Mouse (Mus musculus) embryonic facial prominence, embryonic 15.5 days (tissue): ENCODE data around the gene Nmrk1. TPM values are rescaled to one million over a fixed set of nuclear protein-coding genes. Genes with fewer than 3 reads are reported as not detected.

Source experiments
- ATAC-seq: fragments of 200-750 bp; cut with Nextera tagmentation; 2 replicates; pipeline ENCODE4 v1.8.0; 2017; ENCODE audit warnings: low read depth, moderate TSS enrichment; ENCODE audit not compliant: insufficient number of reproducible peaks, low FRiP score, low TSS enrichment
- H3K27ac ChIP-seq: fragments of 300-500 bp; sonication (generic); replicated peaks from 2 replicates; pipeline ENCODE4 v1.5.1; 2015; ENCODE audit warnings: mild to moderate bottlenecking, inconsistent platforms
- H3K27me3 ChIP-seq: fragments of 300-500 bp; sonication (generic); 2 replicates; pipeline ENCODE4 v1.6.1; 2015; ENCODE audit warnings: inconsistent platforms
- H3K36me3 ChIP-seq: fragments of 300-500 bp; sonication (generic); 2 replicates; pipeline ENCODE4 v1.6.1; 2015; ENCODE audit warnings: mild to moderate bottlenecking, inconsistent platforms
- H3K4me1 ChIP-seq: fragments of 300-500 bp; sonication (generic); 2 replicates; pipeline ENCODE4 v1.6.1; 2015; ENCODE audit warnings: inconsistent platforms
- H3K4me2 ChIP-seq: fragments of 300-500 bp; sonication (generic); replicated peaks from 2 replicates; pipeline ENCODE4 v1.6.1; 2015; ENCODE audit warnings: mild to moderate bottlenecking, inconsistent platforms
- H3K4me3 ChIP-seq: fragments of 300-500 bp; sonication (generic); replicated peaks from 2 replicates; pipeline ENCODE4 v1.5.1; 2015; ENCODE audit warnings: mild to moderate bottlenecking, inconsistent platforms
- H3K9ac ChIP-seq: fragments of 300-500 bp; sonication (generic); 2 replicates; pipeline ENCODE4 v1.6.1; 2015; ENCODE audit warnings: inconsistent platforms
- H3K9me3 ChIP-seq: fragments of 300-500 bp; sonication (generic); replicated peaks from 2 replicates; pipeline ENCODE4 v1.6.1; 2016; ENCODE audit warnings: inconsistent platforms
- WGBS: fragments of 180-500 bp; shearing (Covaris S2); methylation state at CpG from one replicate; pipeline ENCODE4 v1.1.7; 2015; 5-methylcytosine and 5-hydroxymethylcytosine counted together
- polyA plus RNA-seq: library from polyadenylated mRNA; unstranded; fragments of >200 nt; fragmentation: Nextera tagmentation; extraction: Ambion mirVana; gene quantifications from 2 replicates; pipeline ENCODE4 v1.2.1, GENCODE M21; 2015

The Nmrk1 gene
- polyA plus RNA-seq, 1 experiment from 2014 or later: 20.0 TPM

DNA sequence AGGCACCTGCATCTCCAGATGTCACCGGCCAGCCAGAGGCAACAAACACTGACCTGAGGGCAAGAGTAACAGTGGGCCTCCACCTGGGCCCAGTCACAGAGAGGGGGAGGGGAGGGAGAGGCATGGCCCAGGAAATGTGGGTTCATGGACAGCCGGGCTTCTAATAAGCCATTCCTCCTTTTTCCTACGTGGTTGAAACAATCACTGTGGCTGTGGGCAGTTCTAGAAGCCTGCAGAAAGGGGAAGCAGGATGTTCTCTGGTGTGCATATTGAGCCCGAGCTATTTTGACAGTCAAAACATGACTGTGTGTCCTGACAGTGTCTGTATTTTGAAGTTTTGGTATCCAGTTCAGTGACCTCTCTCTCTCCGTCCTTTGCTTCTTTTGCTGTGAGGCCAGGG, 7.2 kb downstream of the Nmrk1 start:
- H3K4me3 ChIP-seq: no peak overlapping the region
- no peaks in the 10 kb centered on the region for H3K9me3 ChIP-seq
- H3K27me3 ChIP-seq: no peaks in the 10 kb centered on the region
- no peaks in the 10 kb centered on the region for H3K36me3 ChIP-seq
- no peak for ATAC-seq
- 0 out of 2 replicates have a peak, but pooled peaks cover 7% of the 10 kb centered on the region for H3K4me1 ChIP-seq
- H3K27ac ChIP-seq: no peak overlapping the region
- no peak overlapping the region for H3K9ac ChIP-seq
- no peak overlapping the region for H3K4me2 ChIP-seq
- 64% methylated on average over 5 of the region's 5 CpGs for WGBS

DNA sequence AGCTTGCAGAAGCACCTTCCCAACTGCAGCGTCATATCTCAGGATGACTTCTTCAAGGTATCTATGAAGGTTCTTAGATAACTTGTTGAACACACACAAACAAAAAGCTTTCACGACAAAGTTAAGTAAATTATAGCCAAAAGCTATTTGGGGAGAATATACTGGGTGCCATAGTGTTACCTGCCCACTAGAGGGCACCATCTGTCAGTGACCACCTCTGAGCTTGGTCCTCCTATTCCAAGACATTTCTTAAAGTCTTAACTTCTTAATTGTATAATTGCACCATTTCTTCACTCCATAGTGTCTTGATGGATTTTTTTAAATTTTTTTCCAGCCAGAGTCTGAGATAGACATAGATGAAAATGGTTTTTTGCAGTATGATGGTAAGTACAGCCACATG, 7.8 kb downstream of the Nmrk1 start:
- Histone ChIP-seq H3K9me3 (no peaks in the 10 kb centered on the region), H3K9ac (no peak overlapping the region), H3K4me2 (no peak overlapping the region), H3K4me3 (no peak overlapping the region), H3K27me3 (no peaks in the 10 kb centered on the region), H3K36me3 (no peaks in the 10 kb centered on the region), H3K27ac (no peak overlapping the region), H3K4me1 (0 out of 2 replicates have a peak, but pooled peaks cover 7% of the 10 kb centered on the region)
- WGBS: 28% methylated on average over 2 of the region's 2 CpGs
- ATAC-seq: no peak

DNA sequence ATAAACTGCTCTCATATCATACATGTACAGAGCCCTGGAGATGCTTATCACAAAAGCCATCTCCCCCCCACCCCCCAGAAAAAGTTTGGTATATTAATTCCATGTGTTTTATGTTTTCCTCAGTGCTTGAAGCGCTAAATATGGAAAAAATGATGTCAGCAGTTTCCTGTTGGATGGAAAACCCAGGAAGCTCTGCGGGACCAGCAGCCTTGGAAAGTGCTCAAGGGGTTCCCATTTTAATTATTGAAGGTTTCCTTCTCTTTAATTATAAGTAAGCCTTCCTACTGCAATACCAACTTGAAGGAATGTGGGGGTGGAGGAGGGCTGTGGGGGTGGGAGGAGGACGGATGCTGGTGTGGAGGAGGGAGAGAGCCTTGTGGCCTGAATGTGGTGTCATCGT, 9.3 kb downstream of the Nmrk1 start:
- Histone ChIP-seq H3K27me3 (no peaks in the 10 kb centered on the region), H3K36me3 (0 out of 2 replicates have a peak, but pooled peaks cover 5% of the 10 kb centered on the region), H3K4me3 (no peak overlapping the region), H3K9me3 (no peaks in the 10 kb centered on the region), H3K4me1 (0 out of 2 replicates have a peak, but pooled peaks cover 7% of the 10 kb centered on the region), H3K27ac (0 out of 2 replicates have a peak overlapping the region, but pooled peaks have one; percentile 34), H3K9ac (no peak overlapping the region), H3K4me2 (no peak overlapping the region)
- WGBS: 28% methylated on average over 4 of the region's 4 CpGs
- no peak for ATAC-seq

DNA sequence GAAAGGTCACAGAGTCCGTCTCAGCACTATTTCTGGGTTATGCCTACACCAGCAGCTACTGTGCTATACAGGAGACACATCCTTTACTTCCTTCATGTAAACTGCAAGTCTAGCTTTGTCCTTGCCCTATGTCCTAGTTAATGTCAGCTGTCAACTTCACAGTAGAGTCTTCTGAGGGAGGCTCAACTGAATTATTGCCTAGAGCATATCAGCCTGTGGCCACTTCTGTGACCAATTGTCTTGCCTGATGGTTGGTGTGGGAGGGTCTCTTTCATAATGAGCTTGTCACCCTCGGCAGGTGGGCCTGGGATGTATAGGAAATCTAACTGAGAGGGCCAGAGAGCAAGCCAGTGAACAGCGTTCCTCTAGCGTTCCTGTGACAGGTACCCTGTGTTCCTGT, 11.7 kb downstream of the Nmrk1 start:
- 51% methylated on average over 4 of the region's 4 CpGs for WGBS
- 0 out of 2 replicates have a peak, but pooled peaks cover 7% of the 10 kb centered on the region for H3K4me1 ChIP-seq

DNA sequence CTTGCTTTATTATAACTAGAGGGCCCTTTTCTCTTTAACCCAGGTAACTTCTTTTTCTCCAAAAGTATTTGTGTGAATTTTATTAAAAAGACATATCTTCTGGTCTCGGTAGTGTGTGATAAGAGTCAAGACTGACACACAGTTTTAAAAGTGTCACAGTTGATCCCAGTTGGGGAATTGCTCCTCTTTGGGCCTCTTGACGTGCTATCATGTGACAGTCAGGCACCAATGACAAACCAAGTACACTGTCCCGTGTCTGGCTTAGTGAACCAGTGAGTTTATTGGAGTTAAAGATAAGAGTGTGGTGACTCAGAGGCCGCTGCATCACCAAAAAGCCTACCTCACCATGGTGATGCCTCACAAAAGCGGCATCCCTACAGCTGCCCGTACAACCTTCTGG, 12.3 kb downstream of the Nmrk1 start:
- H3K4me1 ChIP-seq: 0 out of 2 replicates have a peak, but pooled peaks cover 7% of the 10 kb centered on the region
- H3K27ac ChIP-seq: no peak overlapping the region
- no peak overlapping the region for H3K4me2 ChIP-seq
- no peaks in the 10 kb centered on the region for H3K27me3 ChIP-seq
- H3K36me3 ChIP-seq: 0 out of 2 replicates have a peak, but pooled peaks cover 5% of the 10 kb centered on the region
- no peak overlapping the region for H3K9ac ChIP-seq
- WGBS: 80% methylated on average over 6 of the region's 6 CpGs
- H3K9me3 ChIP-seq: no peaks in the 10 kb centered on the region
- ATAC-seq: no peak
- no peak overlapping the region for H3K4me3 ChIP-seq

More for the DNA sequence above, 11.7 kb downstream of the Nmrk1 start:
- no peak overlapping the region for H3K4me3 ChIP-seq
- H3K9me3 ChIP-seq: no peaks in the 10 kb centered on the region
- H3K4me2 ChIP-seq: no peak overlapping the region
- no peaks in the 10 kb centered on the region for H3K27me3 ChIP-seq
- 0 out of 2 replicates have a peak, but pooled peaks cover 5% of the 10 kb centered on the region for H3K36me3 ChIP-seq
- H3K27ac ChIP-seq: no peak overlapping the region
- ATAC-seq: no peak
- H3K9ac ChIP-seq: no peak overlapping the region

DNA sequence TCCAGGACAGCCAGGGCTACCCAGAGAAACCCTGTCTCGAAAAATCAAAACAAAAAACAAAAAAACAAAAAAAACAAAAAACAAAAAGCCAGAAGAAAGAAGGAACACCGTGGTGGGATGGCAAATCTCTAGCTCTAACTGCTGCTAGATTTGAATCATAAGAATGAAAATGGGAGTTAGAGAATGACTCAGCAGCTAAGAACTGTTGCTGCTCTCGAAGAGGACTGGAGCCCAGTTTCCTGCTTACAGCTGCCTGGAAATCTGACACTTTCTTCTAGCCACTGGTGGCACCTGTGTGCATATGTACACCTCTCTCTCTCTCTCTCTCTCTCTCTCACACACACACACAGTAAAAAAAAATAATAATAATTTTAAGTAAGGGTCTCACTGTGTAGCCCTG, 14.6 kb downstream of the Nmrk1 start:
- H3K9ac ChIP-seq: no peak overlapping the region
- no peak overlapping the region for H3K4me3 ChIP-seq
- H3K27me3 ChIP-seq: no peaks in the 10 kb centered on the region
- H3K4me2 ChIP-seq: no peak overlapping the region
- no peaks in the 10 kb centered on the region for H3K9me3 ChIP-seq
- ATAC-seq: no peak
- 72% methylated on average over 3 of the region's 3 CpGs for WGBS
- H3K4me1 ChIP-seq: 0 out of 2 replicates have a peak, but pooled peaks cover 2% of the 10 kb centered on the region
- no peak overlapping the region for H3K27ac ChIP-seq
- H3K36me3 ChIP-seq: 0 out of 2 replicates have a peak, but pooled peaks cover 5% of the 10 kb centered on the region

DNA sequence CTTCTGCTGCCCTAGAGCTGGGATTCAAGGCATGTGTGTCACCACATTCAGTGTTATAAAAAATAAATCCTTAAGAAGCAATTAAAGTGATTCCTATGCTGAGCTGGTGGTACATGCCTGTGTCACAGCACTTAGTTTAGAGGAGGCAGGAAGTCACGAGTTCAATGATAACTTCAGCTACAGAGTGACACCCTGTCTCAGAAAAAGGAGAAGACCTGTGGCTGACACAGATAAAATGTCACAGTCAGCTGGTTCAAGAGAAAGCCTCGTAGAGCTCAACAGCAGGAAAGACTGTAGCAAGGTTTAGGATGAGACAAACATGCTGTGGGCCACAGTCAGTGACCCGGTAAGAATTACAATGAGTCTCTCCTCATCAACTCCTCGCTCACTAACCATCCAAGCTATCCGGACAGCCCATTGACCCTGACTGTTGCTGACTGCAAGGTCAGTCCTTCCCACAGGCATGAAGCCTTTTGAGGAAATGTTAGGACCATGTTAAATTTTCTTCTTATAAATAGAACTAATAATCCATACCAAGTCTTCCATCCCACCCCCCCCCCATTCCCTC, 15.2 kb downstream of the Nmrk1 start:
- no peak for ATAC-seq
- no peaks in the 10 kb centered on the region for H3K27me3 ChIP-seq
- no peak overlapping the region for H3K9ac ChIP-seq
- 0 out of 2 replicates have a peak, but pooled peaks cover 5% of the 10 kb centered on the region for H3K36me3 ChIP-seq
- no peak overlapping the region for H3K4me3 ChIP-seq
- 72% methylated on average over 5 of the region's 5 CpGs for WGBS
- no peaks in the 10 kb centered on the region for H3K4me1 ChIP-seq
- no peak overlapping the region for H3K4me2 ChIP-seq
- H3K9me3 ChIP-seq: no peaks in the 10 kb centered on the region
- no peak overlapping the region for H3K27ac ChIP-seq

DNA sequence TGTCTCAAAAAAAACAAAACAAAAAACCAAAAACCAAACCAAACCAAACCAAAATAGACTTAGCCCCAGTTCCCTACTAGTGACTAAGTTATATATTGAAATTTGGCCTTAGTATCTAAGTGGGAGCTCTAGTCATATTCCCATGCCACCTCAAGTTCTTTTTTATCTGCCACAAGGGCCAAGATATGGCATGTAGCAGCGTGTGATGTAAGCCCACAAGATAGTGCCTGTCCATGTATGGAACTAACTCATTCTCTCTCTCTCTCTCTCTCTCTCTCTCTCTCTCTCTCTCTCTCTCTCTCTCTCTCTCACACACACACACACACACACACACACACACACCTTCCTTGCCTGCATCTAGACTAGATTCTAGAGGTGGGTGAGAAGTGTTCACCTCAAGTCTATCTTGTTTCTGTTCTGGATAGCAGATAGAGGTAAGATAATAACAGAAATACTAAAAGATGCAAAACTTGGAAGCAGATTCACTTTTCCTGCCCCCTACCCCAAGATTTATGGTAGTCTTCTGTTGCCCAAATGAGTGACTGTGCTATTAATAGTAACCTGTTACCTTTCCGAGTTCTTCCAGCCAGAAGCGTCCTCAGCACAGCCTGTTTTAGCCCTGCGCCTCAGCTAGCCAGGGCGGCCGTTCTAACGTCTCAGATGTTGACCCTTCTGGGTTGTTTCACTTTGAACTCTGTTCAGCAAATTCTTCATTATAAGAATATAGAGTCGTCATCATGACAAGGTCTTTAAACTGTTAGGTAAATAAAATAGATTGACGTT, 16.2 kb downstream of the Nmrk1 start:
- Histone ChIP-seq H3K36me3 (0 out of 2 replicates have a peak, but pooled peaks cover 5% of the 10 kb centered on the region), H3K4me2 (no peak overlapping the region), H3K27me3 (no peaks in the 10 kb centered on the region), H3K27ac (no peak overlapping the region), H3K4me1 (no peaks in the 10 kb centered on the region), H3K9ac (no peak overlapping the region), H3K9me3 (no peaks in the 10 kb centered on the region), H3K4me3 (no peak overlapping the region)
- 72% methylated on average over 9 of the region's 9 CpGs for WGBS
- ATAC-seq: no peak

DNA sequence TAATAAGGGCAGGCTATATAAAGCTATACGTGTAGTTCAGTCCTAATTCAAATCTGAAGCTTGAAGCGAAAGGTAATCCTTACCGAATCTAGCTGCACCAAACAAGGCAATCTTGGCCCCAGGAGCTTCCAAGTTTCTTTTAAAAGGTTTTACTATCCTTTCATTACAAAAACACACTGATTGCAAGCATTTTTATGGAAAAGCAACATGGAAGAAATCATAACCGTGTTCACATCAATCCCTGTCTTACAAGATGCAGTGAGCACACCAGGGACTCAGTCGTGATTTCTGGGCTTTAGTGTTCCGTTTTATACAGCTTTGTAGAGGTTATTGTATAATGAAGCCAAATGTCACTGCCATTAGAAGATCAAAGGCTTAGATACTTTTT, 16.8 kb downstream of the Nmrk1 start:
- no peaks in the 10 kb centered on the region for H3K4me1 ChIP-seq
- no peak overlapping the region for H3K4me3 ChIP-seq
- 74% methylated on average over 6 of the region's 6 CpGs for WGBS
- H3K9me3 ChIP-seq: no peaks in the 10 kb centered on the region
- ATAC-seq: no peak
- no peaks in the 10 kb centered on the region for H3K27me3 ChIP-seq
- H3K4me2 ChIP-seq: no peak overlapping the region
- H3K36me3 ChIP-seq: 0 out of 2 replicates have a peak, but pooled peaks cover 5% of the 10 kb centered on the region
- H3K27ac ChIP-seq: no peak overlapping the region
- no peak overlapping the region for H3K9ac ChIP-seq

DNA sequence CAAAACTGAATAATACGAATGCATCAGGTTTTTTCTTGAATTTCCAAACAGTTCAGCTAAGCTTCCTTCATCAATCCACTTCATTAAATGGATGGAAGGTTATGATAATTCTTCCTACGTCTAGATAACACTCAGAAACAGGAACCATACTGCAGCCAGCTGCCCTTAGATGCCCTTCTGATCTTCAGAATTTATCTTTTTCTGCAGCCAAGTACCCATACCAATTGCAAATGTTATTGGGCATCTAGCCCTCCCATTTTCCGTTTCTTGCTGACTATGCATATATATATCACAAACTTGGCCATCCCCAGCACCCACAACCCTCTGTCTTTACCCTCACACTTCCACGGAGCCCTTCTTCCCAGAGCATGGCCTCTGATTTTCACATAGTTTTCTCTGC, 18.2 kb downstream of the Nmrk1 start:
- WGBS: 80% methylated on average over 4 of the region's 4 CpGs
- no peak overlapping the region for H3K9ac ChIP-seq
- H3K4me1 ChIP-seq: no peaks in the 10 kb centered on the region
- H3K36me3 ChIP-seq: 0 out of 2 replicates have a peak, but pooled peaks cover 3% of the 10 kb centered on the region
- H3K27me3 ChIP-seq: no peaks in the 10 kb centered on the region
- no peaks in the 10 kb centered on the region for H3K9me3 ChIP-seq
- H3K4me2 ChIP-seq: no peak overlapping the region
- ATAC-seq: no peak
- H3K27ac ChIP-seq: no peak overlapping the region
- H3K4me3 ChIP-seq: no peak overlapping the region

DNA sequence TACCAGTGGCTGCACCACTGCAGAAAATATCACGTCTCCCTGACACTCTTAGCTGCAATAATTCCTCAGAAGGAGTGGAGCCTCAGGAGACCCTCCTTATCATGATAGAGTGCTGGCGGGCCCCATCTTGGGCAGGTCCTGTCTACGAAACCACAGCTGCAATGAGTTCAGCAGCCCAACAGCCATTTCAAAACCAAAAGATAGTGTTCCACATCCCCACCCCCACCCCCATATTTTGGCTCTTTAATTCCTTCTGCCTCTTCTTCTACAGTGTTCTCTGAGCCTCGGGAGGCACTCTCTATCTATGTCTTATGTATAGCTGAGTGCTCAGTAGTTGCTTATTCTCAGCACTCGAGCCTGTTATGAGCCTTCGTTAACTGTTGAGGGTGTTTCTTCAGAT, 18.7 kb downstream of the Nmrk1 start:
- Histone ChIP-seq H3K4me1 (no peaks in the 10 kb centered on the region), H3K4me2 (no peak overlapping the region), H3K36me3 (no peaks in the 10 kb centered on the region), H3K9ac (no peak overlapping the region), H3K27ac (no peak overlapping the region), H3K4me3 (no peak overlapping the region), H3K9me3 (no peaks in the 10 kb centered on the region), H3K27me3 (no peaks in the 10 kb centered on the region)
- 69% methylated on average over 6 of the region's 6 CpGs for WGBS
- ATAC-seq: no peak
